Mouse (Mus musculus) megakaryocyte, embryonic 14.5 days (primary cell): ENCODE measurements around the gene Tagln2.

Source experiments
- FLI1 ChIP-seq: IDR thresholded peaks from 2 replicates; pipeline ENCODE4 v1.6.1; 2012; ENCODE audit warnings: low read length, inconsistent platforms, mixed read lengths
- GATA1 ChIP-seq: IDR thresholded peaks from 3 replicates; pipeline ENCODE4 v1.6.1; 2012; ENCODE audit warnings: mixed read lengths, low read length, inconsistent platforms, borderline replicate concordance

GRCm38 (mm10) chr1:172525971-172526370 lies 26.1 kb downstream of the Tagln2 start:
- no peak for TF ChIP-seq GATA1
- TF ChIP-seq FLI1, result no peak
